Mouse (Mus musculus) testis, adult 2 months (tissue): ENCODE results near the gene D430041D05Rik.

Experiments used
- CTCF ChIP-seq: fragments of 200-500 bp; IDR thresholded peaks from 2 replicates; pipeline ENCODE4 v1.5.1; 2012; ENCODE audit warnings: low read depth, mild to moderate bottlenecking, inconsistent platforms, low read length, moderate library complexity; ENCODE audit not compliant: control insufficient read depth, insufficient read depth, insufficient replicate concordance
- POLR2A ChIP-seq: fragments of 200-500 bp; IDR thresholded peaks from 2 replicates; pipeline ENCODE4 v1.6.1; 2012; ENCODE audit warnings: low read depth, mild to moderate bottlenecking, inconsistent platforms, low read length, moderate library complexity; ENCODE audit not compliant: control insufficient read depth

- TF ChIP-seq CTCF (no peak), POLR2A (no peak)
These were observed 143.8 kb downstream of the D430041D05Rik start for GRCm38 (mm10) chr2:104267049-104267448.
